Mouse (Mus musculus): ENCODE data around the gene Cyct. TPM values are rescaled to one million over a fixed set of nuclear protein-coding genes. Genes with fewer than 3 reads are reported as not detected.
A peak's percentile ranks its signal among the peaks of the same experiment; 100 is the strongest.

Cyct gene
- not detected in 2 replicates for polyA plus RNA-seq (2015; fragmentation: Nextera tagmentation; extraction: Ambion mirVana)

DNA sequence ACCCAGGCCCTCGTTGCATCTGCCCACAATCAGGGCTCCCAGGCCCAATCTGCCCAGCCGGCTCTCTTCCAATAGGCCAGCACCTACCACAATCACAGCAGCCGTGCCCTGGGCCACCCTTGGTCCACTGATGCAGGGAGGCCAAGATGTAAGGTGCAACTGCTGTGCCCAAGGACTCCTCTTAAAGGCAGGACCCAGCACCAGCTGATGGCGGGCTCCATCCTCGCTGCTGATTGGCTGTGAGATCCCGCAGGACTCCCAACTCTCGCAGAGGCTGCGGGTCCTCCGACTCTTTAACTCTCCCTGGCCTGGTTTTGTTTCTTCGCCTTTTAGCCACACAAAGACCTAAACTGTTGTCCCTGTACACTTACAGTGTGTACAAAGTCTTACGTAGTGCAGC is at the start of gene Cyct:
Cyct (minus strand) TSS at position 225 of the 400 bp plus-strand sequence.
- H3K36me3 ChIP-seq = no peaks in the 10 kb centered on the region
- H3K4me1 ChIP-seq = no peaks in the 10 kb centered on the region
- H3K9ac ChIP-seq = no peak within 1 kb of the TSS
- no peak within 1 kb of the TSS for H3K27ac ChIP-seq
- ATAC-seq (ENCODE audit: insufficient read depth, low FRiP score, low read depth) = no peak
- no peak within 1 kb of the TSS for H3K4me3 ChIP-seq (replicated peaks)
- no peaks in the 10 kb centered on the region for H3K27me3 ChIP-seq (replicated peaks)
- H3K9me3 ChIP-seq = no peaks in the 10 kb centered on the region
- H3K4me2 ChIP-seq = no peak within 1 kb of the TSS
- 85% methylated on average over 11 of the region's 11 CpGs for WGBS

DNA sequence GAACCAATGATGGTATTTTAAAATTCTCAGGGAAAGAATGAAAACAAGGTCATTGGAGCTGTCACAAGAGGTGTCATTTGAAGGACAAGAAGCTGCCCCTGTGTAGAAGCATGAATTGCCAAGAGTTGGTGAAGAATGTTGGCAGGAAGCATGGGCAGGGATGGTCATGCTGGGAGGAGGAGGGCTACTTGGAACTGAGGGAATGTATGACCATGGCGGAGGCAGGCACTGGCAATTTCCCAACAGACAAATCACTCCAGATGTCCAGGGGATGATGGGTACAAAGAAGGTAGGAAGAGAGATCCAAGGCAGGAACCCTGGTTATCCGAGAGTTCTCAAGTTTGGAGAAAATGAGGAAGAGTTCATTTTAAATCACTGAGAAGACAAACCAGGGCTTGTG is 49.7 kb upstream of the Cyct start:
- H3K4me2 ChIP-seq = no peak overlapping the region
- 0 out of 2 replicates have a peak, but pooled peaks cover 4% of the 10 kb centered on the region for H3K4me1 ChIP-seq
- no peaks in the 10 kb centered on the region for H3K9me3 ChIP-seq
- no peak overlapping the region for H3K4me3 ChIP-seq (replicated peaks)
- H3K36me3 ChIP-seq = no peaks in the 10 kb centered on the region
- H3K9ac ChIP-seq = no peak overlapping the region
- no peak for ATAC-seq (ENCODE audit: insufficient read depth, low FRiP score, low read depth)
- H3K27ac ChIP-seq = no peak overlapping the region
- WGBS = 92% methylated on average over 2 of the region's 2 CpGs
- no peaks in the 10 kb centered on the region for H3K27me3 ChIP-seq (replicated peaks)

GRCm38 (mm10) chr2:76409526-76409925 is 49.3 kb upstream of the Cyct start:
- H3K4me1 ChIP-seq = 0 out of 2 replicates have a peak, but pooled peaks cover 4% of the 10 kb centered on the region
- no peak overlapping the region for H3K27ac ChIP-seq
- H3K36me3 ChIP-seq = no peaks in the 10 kb centered on the region
- H3K4me3 ChIP-seq (replicated peaks) = no peak overlapping the region
- no peak overlapping the region for H3K4me2 ChIP-seq
- WGBS = 61% methylated on average over 1 of the region's 1 CpGs
- H3K27me3 ChIP-seq (replicated peaks) = no peaks in the 10 kb centered on the region
- H3K9ac ChIP-seq = no peak overlapping the region
- ATAC-seq (ENCODE audit: insufficient read depth, low FRiP score, low read depth) = no peak
- H3K9me3 ChIP-seq = no peaks in the 10 kb centered on the region

GRCm38 (mm10) chr2:76406937-76407441 is 46.7 kb upstream of the Cyct start:
- peak; percentile 49 for ATAC-seq (ENCODE audit: insufficient read depth, low FRiP score, low read depth)
- Histone ChIP-seq H3K9me3 (no peaks in the 10 kb centered on the region), H3K4me3 (replicated peaks) (peak overlapping the region; percentile 85), H3K27ac (peak overlapping the region; percentile 76), H3K36me3 (no peaks in the 10 kb centered on the region), H3K4me2 (peak overlapping the region; percentile 93), H3K27me3 (replicated peaks) (no peaks in the 10 kb centered on the region), H3K4me1 (0 out of 2 replicates have a peak, but pooled peaks cover 4% of the 10 kb centered on the region), H3K9ac (peak overlapping the region; percentile 73)
- WGBS = under 1% methylated on average over 47 of the region's 49 CpGs

GRCm38 (mm10) chr2:76406151-76406936 is 46.1 kb upstream of the Cyct start, which contains the start of gene Osbpl6:
Osbpl6 (plus strand) TSS chr2:76406508.
- under 1% methylated on average over 81 of the region's 89 CpGs for WGBS
- peak within 1 kb of the TSS; percentile 85 for H3K4me3 ChIP-seq (replicated peaks)
- peak within 1 kb of the TSS; percentile 93 for H3K4me2 ChIP-seq
- H3K9me3 ChIP-seq = no peaks in the 10 kb centered on the region
- no peaks in the 10 kb centered on the region for H3K36me3 ChIP-seq
- H3K27ac ChIP-seq = peak within 1 kb of the TSS; percentile 76
- peak; percentile 89 for ATAC-seq (ENCODE audit: insufficient read depth, low FRiP score, low read depth)
- H3K9ac ChIP-seq = peak within 1 kb of the TSS; percentile 73
- no peaks in the 10 kb centered on the region for H3K27me3 ChIP-seq (replicated peaks)
- 0 out of 2 replicates have a peak, but pooled peaks cover 4% of the 10 kb centered on the region for H3K4me1 ChIP-seq

GRCm38 (mm10) chr2:76405596-76406150 is 45.4 kb upstream of the Cyct start:
- Histone ChIP-seq H3K4me2 (peak overlapping the region; percentile 93), H3K9ac (peak overlapping the region; percentile 55; the same call in 1 of the 2 replicates), H3K4me3 (replicated peaks) (peak overlapping the region; percentile 85), H3K4me1 (0 out of 2 replicates have a peak, but pooled peaks cover 4% of the 10 kb centered on the region), H3K27ac (peak overlapping the region; percentile 76), H3K36me3 (no peaks in the 10 kb centered on the region), H3K27me3 (replicated peaks) (no peaks in the 10 kb centered on the region), H3K9me3 (no peaks in the 10 kb centered on the region)
- WGBS = 3% methylated on average over 15 of the region's 15 CpGs
- ATAC-seq (ENCODE audit: insufficient read depth, low FRiP score, low read depth) = no peak

DNA sequence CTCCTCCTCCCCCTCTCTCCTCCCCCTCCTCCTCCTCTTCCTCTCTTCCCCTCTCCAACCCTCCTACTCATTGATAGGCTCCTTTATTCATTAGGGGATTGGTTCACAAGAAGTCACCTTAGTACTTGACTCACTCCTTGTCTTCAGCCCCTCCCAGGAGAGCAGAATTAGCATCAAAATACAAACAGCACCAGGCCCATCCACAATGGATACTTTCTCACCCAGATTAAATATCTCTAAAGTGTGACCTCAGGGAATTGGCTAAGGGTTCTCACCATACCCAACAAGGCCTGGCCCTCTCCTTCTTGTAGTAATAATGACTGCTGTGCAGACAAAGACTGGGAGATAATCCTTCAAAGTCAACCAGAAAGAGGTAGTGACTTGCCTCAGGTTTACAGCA is 39.9 kb upstream of the Cyct start:
- ATAC-seq (ENCODE audit: insufficient read depth, low FRiP score, low read depth) = no peak
- Histone ChIP-seq H3K36me3 (no peaks in the 10 kb centered on the region), H3K27me3 (replicated peaks) (no peaks in the 10 kb centered on the region), H3K9me3 (no peaks in the 10 kb centered on the region), H3K4me3 (replicated peaks) (no peak overlapping the region), H3K9ac (no peak overlapping the region), H3K27ac (no peak overlapping the region), H3K4me1 (no peaks in the 10 kb centered on the region), H3K4me2 (no peak overlapping the region)

DNA sequence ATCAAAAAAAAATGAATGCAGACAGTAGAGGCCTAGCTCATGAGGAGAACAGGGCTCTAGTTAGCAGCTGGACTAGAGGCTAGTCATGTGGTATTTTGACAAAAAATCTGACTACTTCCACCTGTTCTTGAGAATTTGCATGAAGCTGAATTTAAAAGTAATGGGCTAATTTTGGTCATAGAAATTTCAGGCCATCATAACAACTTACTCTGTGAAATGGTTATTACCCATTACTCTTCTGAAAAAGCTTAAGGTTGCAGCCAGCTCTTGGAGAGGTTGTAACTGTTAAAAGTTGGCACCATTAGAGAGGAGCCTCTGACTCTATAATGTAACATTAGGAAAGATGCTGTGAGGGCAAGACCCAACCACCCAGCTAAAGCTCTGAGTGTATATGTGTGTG is 26.3 kb upstream of the Cyct start:
- H3K4me3 ChIP-seq (replicated peaks) = no peak overlapping the region
- H3K9me3 ChIP-seq = no peaks in the 10 kb centered on the region
- no peaks in the 10 kb centered on the region for H3K4me1 ChIP-seq
- no peak for ATAC-seq (ENCODE audit: insufficient read depth, low FRiP score, low read depth)
- no peak overlapping the region for H3K27ac ChIP-seq
- H3K4me2 ChIP-seq = no peak overlapping the region
- no peak overlapping the region for H3K9ac ChIP-seq
- H3K27me3 ChIP-seq (replicated peaks) = no peaks in the 10 kb centered on the region
- H3K36me3 ChIP-seq = 0 out of 2 replicates have a peak, but pooled peaks cover 3% of the 10 kb centered on the region

DNA sequence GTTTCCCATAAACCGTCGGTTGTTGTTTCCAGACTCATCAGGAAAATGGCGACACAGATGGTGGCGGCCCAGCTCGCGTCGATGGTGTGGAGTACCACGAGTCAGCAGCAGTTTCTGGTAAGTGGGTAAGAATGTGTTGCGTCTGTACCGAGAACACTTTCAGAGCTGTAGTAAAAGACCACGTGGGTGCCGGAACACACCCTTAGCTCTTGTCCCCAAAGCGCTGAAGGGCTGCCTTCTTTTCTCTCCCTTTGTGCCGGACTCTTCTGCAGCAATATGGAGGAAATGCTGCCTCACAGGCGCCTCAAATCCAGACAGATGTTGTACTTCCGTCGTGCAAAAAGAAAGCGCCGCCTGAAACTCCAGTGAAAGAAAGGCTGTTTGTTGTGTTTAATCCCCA is 18.4 kb upstream of the Cyct start:
- Histone ChIP-seq H3K36me3 (peaks cover 25% of the 10 kb centered on the region), H3K4me2 (no peak overlapping the region), H3K4me1 (no peaks in the 10 kb centered on the region), H3K9me3 (no peaks in the 10 kb centered on the region), H3K4me3 (replicated peaks) (no peak overlapping the region), H3K27me3 (replicated peaks) (no peaks in the 10 kb centered on the region), H3K9ac (no peak overlapping the region), H3K27ac (no peak overlapping the region)
- WGBS = 92% methylated on average over 19 of the region's 19 CpGs
- no peak for ATAC-seq (ENCODE audit: insufficient read depth, low FRiP score, low read depth)

GRCm38 (mm10) chr2:76374544-76375206 is 14.4 kb upstream of the Cyct start:
- peaks cover 14% of the 10 kb centered on the region for H3K36me3 ChIP-seq
- WGBS = 91% methylated on average over 6 of the region's 6 CpGs
- ATAC-seq (ENCODE audit: insufficient read depth, low FRiP score, low read depth) = no peak

DNA sequence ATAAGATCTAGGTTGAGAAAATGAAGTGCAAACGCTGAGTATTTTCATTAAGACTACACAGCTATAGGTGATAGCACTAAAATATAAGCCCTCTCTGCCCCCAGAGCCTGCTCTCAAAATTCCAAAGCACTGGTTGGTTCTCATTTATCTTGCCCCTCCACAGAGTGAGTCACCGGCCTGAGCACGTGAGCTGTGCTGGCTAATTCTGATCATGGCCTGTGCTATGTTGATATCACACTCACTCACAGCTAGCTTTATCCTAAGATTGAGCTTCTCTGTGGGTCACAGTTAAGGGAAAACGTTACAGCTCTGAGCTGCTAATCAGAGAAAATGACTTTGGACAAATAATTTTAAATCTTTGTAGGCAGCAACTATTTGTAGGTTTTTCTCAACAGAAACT is 12.0 kb upstream of the Cyct start:
- H3K9me3 ChIP-seq = no peaks in the 10 kb centered on the region
- H3K27ac ChIP-seq = no peak overlapping the region
- H3K36me3 ChIP-seq = peaks cover 7% of the 10 kb centered on the region; the same call in 1 of the 2 replicates
- H3K9ac ChIP-seq = no peak overlapping the region
- H3K4me3 ChIP-seq (replicated peaks) = no peak overlapping the region
- no peak overlapping the region for H3K4me2 ChIP-seq
- peaks cover 4% of the 10 kb centered on the region; the same call in 1 of the 2 replicates for H3K4me1 ChIP-seq
- no peaks in the 10 kb centered on the region for H3K27me3 ChIP-seq (replicated peaks)
- WGBS = 74% methylated on average over 4 of the region's 4 CpGs
- no peak for ATAC-seq (ENCODE audit: insufficient read depth, low FRiP score, low read depth)

More at GRCm38 (mm10) chr2:76374544-76375206, 14.4 kb upstream of the Cyct start:
- Histone ChIP-seq H3K4me2 (no peak overlapping the region), H3K4me1 (peaks cover 4% of the 10 kb centered on the region; the same call in 1 of the 2 replicates), H3K9me3 (no peaks in the 10 kb centered on the region), H3K4me3 (replicated peaks) (no peak overlapping the region), H3K9ac (no peak overlapping the region), H3K27me3 (replicated peaks) (no peaks in the 10 kb centered on the region), H3K27ac (no peak overlapping the region)

DNA sequence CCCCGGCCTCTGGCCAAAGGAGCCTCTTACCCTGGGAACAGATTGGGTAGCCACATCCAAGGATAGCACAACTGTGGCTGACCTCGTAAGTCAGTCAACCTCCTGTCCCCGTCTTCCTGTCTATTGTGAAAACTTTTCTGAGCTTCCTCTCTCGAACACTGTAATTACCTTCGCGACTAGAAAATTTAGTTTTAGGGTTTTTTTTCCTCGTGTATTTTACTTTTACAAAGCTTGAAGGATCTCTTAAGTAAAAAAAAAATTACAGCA is 10.3 kb upstream of the Cyct start:
- no peaks in the 10 kb centered on the region for H3K27me3 ChIP-seq (replicated peaks)
- peak overlapping the region; percentile 95 for H3K4me2 ChIP-seq
- peak overlapping the region; percentile 100 for H3K4me3 ChIP-seq (replicated peaks)
- H3K9me3 ChIP-seq = no peaks in the 10 kb centered on the region
- ATAC-seq (ENCODE audit: insufficient read depth, low FRiP score, low read depth) = no peak
- peak overlapping the region; percentile 81 for H3K9ac ChIP-seq
- 1% methylated on average over 7 of the region's 7 CpGs for WGBS
- H3K36me3 ChIP-seq = peaks cover 7% of the 10 kb centered on the region; the same call in 1 of the 2 replicates
- no peak overlapping the region for H3K27ac ChIP-seq
- H3K4me1 ChIP-seq = peaks cover 4% of the 10 kb centered on the region; the same call in 1 of the 2 replicates
